Mouse (Mus musculus): ENCODE results near the gene Gng8. TPM values are rescaled to one million over a fixed set of nuclear protein-coding genes. Genes with fewer than 3 reads are reported as not detected.

Gene Gng8
- polyA plus RNA-seq, 1 experiment from 2014 or later: 0.09 TPM

DNA sequence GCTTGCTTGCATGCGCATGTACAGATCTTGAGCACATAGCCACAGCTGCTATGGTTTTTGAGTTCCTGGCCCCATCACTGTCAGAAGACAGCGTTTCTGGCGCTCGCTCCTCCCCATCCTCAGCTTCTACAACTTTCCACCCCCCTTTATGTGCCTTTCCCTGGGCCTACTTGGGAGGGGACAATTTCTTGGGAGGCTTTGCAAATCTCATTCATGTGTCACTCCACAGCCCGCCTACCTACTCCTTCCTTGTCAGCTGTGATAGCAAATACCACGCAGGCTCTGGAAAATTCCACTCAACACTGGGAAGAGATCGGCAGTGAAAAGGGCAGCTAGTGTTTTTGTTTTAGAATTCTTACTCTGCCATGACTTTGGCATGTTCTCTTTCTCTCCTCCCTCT, 48.7 kb downstream of the Gng8 start:
- no peak for ATAC-seq
- ChIA-PET CTCF (interaction anchor here (1.6 to 2.4 kb wide), 2 partner anchors 10 to 61 kb away, joined by 4 to 17 read pairs; no protein-coding TSS in a partner anchor), POLR2A (no interaction called here)
- no peaks in the 10 kb centered on the region for H3K27me3 ChIP-seq
- in situ Hi-C loops (cut with MboI; ENCODE audit: low pct_unique_long_range_greater_than_20kb): no loop called here
- no peak for DNase-seq (ENCODE audit: low read depth, low spot score)
- no peak for TF ChIP-seq CTCF (IDR thresholded peaks at IDR 0.05)

DNA sequence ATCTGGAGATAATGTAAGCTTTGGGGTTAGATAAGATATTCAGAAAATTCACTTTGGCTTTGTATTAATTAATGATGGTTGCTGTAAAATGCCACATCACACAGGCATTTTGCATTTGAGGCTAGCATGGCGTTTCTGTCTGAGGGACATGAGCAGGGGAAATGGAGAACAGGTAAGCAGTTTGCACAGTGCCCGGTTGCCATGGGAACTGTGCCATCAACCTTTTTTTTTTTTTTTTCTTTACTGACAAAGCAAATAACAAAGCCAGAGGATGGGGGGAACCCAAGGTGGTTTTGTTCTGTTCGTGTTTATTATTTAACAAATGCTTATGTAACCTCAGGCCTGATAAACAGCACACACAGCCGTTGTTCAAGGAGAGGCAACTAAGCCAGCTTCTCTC, 51.3 kb downstream of the Gng8 start:
- no peaks in the 10 kb centered on the region for H3K27me3 ChIP-seq
- no peak for TF ChIP-seq CTCF (IDR thresholded peaks at IDR 0.05)
- DNase-seq (ENCODE audit: low read depth, low spot score): no peak
- POLR2A ChIA-PET: no interaction called here
- CTCF ChIA-PET: interaction anchor here (0.8 to 2.8 kb wide), 3 partner anchors 10 to 108 kb away, joined by 3 to 10 read pairs (median 3); no protein-coding TSS in a partner anchor
- ATAC-seq: no peak
- in situ Hi-C loops (cut with MboI; ENCODE audit: low pct_unique_long_range_greater_than_20kb): no loop called here

DNA sequence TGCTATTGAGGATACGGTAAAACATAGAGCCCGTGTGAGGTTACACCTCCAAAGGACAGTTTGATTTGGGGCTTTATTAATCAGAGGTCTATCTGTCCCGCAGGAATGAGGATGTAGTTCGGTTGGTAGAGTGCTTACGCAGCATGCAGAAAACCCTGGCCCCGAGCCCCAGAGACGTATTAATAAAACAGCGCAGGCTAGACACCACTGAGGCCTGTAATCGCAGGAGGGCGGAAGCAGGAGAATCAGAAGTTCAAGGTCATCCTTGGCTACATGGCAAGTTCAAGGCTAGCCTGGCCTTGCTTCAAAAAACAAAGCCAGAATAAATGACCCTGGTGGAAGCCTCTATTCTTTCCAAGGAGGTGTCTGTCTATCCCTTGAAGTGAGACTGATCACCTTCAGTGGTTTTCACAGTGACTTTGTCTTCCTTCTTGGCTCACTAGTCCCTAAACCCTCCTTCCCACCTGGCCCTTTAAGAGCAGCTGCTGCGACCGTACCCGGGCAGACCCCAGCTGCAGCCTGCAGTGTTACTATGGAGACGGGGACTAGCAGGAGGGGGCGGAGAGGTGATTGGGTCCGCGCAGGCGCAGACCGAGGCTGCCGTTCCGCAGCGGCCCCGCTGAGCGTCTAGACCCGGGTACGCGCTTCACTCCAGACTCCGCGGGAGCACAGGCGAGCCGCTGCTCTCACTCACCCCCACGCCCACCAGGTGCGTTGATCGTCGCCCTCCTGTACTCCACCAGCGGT, 52.6 kb downstream of the Gng8 start, which contains the start of gene Pnmal2:
Gene Pnmal2 (plus strand): TSS at position 622 of the 747 bp plus-strand sequence.
- no peaks in the 10 kb centered on the region for H3K27me3 ChIP-seq
- in situ Hi-C loops (cut with MboI; ENCODE audit: low pct_unique_long_range_greater_than_20kb): no loop called here
- TF ChIP-seq CTCF (IDR thresholded peaks at IDR 0.05): no peak
- CTCF ChIA-PET: interaction anchor here (1.0 kb wide), 2 partner anchors 11 to 107 kb away, joined by 3 to 4 read pairs; no protein-coding TSS in a partner anchor
- DNase-seq (ENCODE audit: low read depth, low spot score) (no peak), ATAC-seq (peak; percentile 84)
- POLR2A ChIA-PET: no interaction called here

DNA sequence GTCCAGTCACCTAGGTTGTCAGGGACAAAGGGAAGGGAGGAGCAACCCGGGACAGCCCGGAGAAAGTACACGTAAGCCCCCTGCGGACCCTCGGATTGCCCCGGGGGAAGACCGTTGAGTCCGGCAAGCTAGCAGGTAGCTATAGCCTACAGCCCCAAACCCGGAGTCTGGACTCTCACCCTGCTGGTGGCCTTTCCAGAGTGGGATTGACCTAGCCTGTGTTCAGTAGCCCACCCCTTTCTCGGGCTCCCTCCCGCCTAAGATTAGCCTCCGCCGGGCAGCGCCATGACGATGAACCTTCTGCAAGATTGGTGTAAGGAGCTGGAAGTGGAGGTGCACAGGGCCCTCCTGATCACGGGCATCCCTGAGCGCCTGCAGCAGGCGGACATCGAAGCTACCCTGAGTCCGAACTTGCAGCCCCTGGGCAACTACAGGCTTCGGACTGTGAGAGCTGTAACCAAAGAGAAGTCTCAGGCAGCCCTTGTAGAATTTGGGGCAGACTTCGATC, 53.3 kb downstream of the Gng8 start:
- ATAC-seq (peak; percentile 8), DNase-seq (ENCODE audit: low read depth, low spot score) (no peak)
- CTCF ChIA-PET: interaction anchor here (1.0 kb wide), 2 partner anchors 11 to 107 kb away, joined by 3 to 4 read pairs; no protein-coding TSS in a partner anchor
- H3K27me3 ChIP-seq: no peaks in the 10 kb centered on the region
- in situ Hi-C loops (cut with MboI; ENCODE audit: low pct_unique_long_range_greater_than_20kb): no loop called here
- POLR2A ChIA-PET: no interaction called here
- TF ChIP-seq CTCF (IDR thresholded peaks at IDR 0.05): no peak

Other genes with a start within 250 kb of the Gng8 start
- not detected for gene Ceacam15, start 216.1 kb upstream of the Gng8 start, polyA plus RNA-seq (2021)
- gene Ceacam9, start 169.9 kb upstream of the Gng8 start, polyA plus RNA-seq (2021): not detected
- 222 TPM for gene Ap2s1, start 153.4 kb upstream of the Gng8 start, polyA plus RNA-seq (2021)
- gene Slc1a5, start 110.4 kb upstream of the Gng8 start, polyA plus RNA-seq (2021): 69.5 TPM
- gene Strn4, start 75.9 kb upstream of the Gng8 start, polyA plus RNA-seq (2021): 90.0 TPM
- 33.4 TPM for gene Fkrp, start 75.1 kb upstream of the Gng8 start, polyA plus RNA-seq (2021)
- gene Prkd2, start 48.9 kb upstream of the Gng8 start, polyA plus RNA-seq (2021): 15.3 TPM
- 2.2 TPM for gene Dact3, start 16.5 kb upstream of the Gng8 start, polyA plus RNA-seq (2021)
- not detected for gene Ptgir, start 14.7 kb downstream of the Gng8 start, polyA plus RNA-seq (2021)
- gene Calm3, start 32.3 kb downstream of the Gng8 start, polyA plus RNA-seq (2021): 237 TPM
- 11.2 TPM for gene Pnmal2, start 52.9 kb downstream of the Gng8 start, polyA plus RNA-seq (2021)
- not detected for gene Pnmal1, start 67.9 kb downstream of the Gng8 start, polyA plus RNA-seq (2021)
- 0.03 TPM for gene Gm42372, start 91.3 kb downstream of the Gng8 start, polyA plus RNA-seq (2021)
- gene Ccdc8, start 100.9 kb downstream of the Gng8 start, polyA plus RNA-seq (2021): 0.04 TPM
- gene Ppp5c, start 136.1 kb downstream of the Gng8 start, polyA plus RNA-seq (2021): 106 TPM
- gene Hif3a, start 170.6 kb downstream of the Gng8 start, polyA plus RNA-seq (2021): 0.01 TPM
- gene Psg16, start 182.3 kb downstream of the Gng8 start, polyA plus RNA-seq (2021): 0.32 TPM

Data from Patski (cell line).